Mouse (Mus musculus) intestine, embryonic 15.5 days (tissue): Measurements from ENCODE around the gene Mpdz. TPM values are rescaled to one million over a fixed set of nuclear protein-coding genes. Genes with fewer than 3 reads are reported as not detected.

Experiments
- ATAC-seq: fragments of 200-750 bp; cut with Nextera tagmentation; 2 replicates; pipeline ENCODE4 v1.8.0; 2017; ENCODE audit warnings: moderate TSS enrichment, moderate library complexity
- H3K27ac ChIP-seq: fragments of 300-500 bp; sonication (generic); 2 replicates; pipeline ENCODE4 v1.5.1; 2015; ENCODE audit warnings: mild to moderate bottlenecking, inconsistent platforms
- H3K27me3 ChIP-seq: fragments of 300-500 bp; sonication (generic); replicated peaks from 2 replicates; pipeline ENCODE4 v1.6.1; 2015; ENCODE audit warnings: inconsistent platforms
- H3K36me3 ChIP-seq: fragments of 300-500 bp; sonication (generic); 2 replicates; pipeline ENCODE4 v1.6.1; 2015; ENCODE audit warnings: inconsistent platforms
- H3K4me1 ChIP-seq: fragments of 300-500 bp; sonication (generic); replicated peaks from 2 replicates; pipeline ENCODE4 v1.6.1; 2015; ENCODE audit warnings: inconsistent platforms
- H3K4me2 ChIP-seq: fragments of 300-500 bp; sonication (generic); replicated peaks from 2 replicates; pipeline ENCODE4 v1.6.1; 2015; ENCODE audit warnings: mild to moderate bottlenecking, inconsistent platforms
- H3K4me3 ChIP-seq: fragments of 300-500 bp; sonication (generic); replicated peaks from 2 replicates; pipeline ENCODE4 v1.5.1; 2015; ENCODE audit warnings: inconsistent platforms
- H3K9ac ChIP-seq: fragments of 300-500 bp; sonication (generic); 2 replicates; pipeline ENCODE4 v1.6.1; 2015; ENCODE audit warnings: inconsistent platforms
- H3K9me3 ChIP-seq: fragments of 300-500 bp; sonication (generic); 2 replicates; pipeline ENCODE4 v1.6.1; 2016; ENCODE audit warnings: inconsistent platforms
- WGBS: fragments of 180-500 bp; shearing (Covaris S2); methylation state at CpG from one replicate; pipeline ENCODE4 v1.1.7; 2015; 5-methylcytosine and 5-hydroxymethylcytosine counted together
- polyA plus RNA-seq: library from polyadenylated mRNA; unstranded; fragments of >200 nt; fragmentation: Nextera tagmentation; extraction: Ambion mirVana; gene quantifications from 2 replicates; pipeline ENCODE4 v1.2.1, GENCODE M21; 2015

Gene Mpdz
- polyA plus RNA-seq, result 18.0 and 18.8 TPM in 2 replicates

GRCm38 (mm10) chr4:81442078-81442981 lies at the start of gene Mpdz:
TSS of gene Mpdz (minus strand) at chr4:81442815.
- peak within 1 kb of the TSS; percentile 85 for H3K9ac ChIP-seq
- H3K36me3 ChIP-seq, result no peaks in the 10 kb centered on the region
- H3K4me3 ChIP-seq, result peak within 1 kb of the TSS; percentile 74
- peak within 1 kb of the TSS; percentile 90 for H3K27ac ChIP-seq
- no peaks in the 10 kb centered on the region for H3K4me1 ChIP-seq
- WGBS, result under 1% methylated on average over 97 of the region's 97 CpGs
- H3K9me3 ChIP-seq, result no peaks in the 10 kb centered on the region
- H3K4me2 ChIP-seq, result peak within 1 kb of the TSS; percentile 82
- no peaks in the 10 kb centered on the region for H3K27me3 ChIP-seq
- peak; percentile 98 for ATAC-seq

DNA sequence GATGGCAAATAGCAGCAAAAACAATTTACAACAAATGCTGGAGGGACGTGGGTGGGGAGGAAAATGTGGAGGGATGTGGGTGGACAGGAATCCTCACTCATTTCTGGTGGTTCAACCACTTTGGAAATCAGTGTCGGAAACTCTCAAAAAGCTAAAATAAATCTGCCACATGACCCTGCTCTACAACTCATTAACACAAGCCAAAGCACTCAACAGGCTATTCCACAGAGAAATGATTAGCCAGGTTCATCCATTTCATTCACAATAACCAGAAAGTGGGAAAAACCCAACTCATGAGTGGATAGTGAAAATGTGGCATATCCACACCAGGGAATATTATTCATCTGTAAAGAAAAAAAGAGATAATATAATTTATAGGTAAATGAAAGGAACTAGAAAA lies 47.9 kb upstream of the Mpdz start:
- Histone ChIP-seq H3K4me1 (no peaks in the 10 kb centered on the region), H3K9me3 (no peaks in the 10 kb centered on the region), H3K36me3 (no peaks in the 10 kb centered on the region), H3K27me3 (no peaks in the 10 kb centered on the region), H3K4me2 (no peak overlapping the region), H3K9ac (no peak overlapping the region), H3K27ac (no peak overlapping the region), H3K4me3 (no peak overlapping the region)
- WGBS, result 85% methylated on average over 2 of the region's 2 CpGs
- ATAC-seq, result no peak

DNA sequence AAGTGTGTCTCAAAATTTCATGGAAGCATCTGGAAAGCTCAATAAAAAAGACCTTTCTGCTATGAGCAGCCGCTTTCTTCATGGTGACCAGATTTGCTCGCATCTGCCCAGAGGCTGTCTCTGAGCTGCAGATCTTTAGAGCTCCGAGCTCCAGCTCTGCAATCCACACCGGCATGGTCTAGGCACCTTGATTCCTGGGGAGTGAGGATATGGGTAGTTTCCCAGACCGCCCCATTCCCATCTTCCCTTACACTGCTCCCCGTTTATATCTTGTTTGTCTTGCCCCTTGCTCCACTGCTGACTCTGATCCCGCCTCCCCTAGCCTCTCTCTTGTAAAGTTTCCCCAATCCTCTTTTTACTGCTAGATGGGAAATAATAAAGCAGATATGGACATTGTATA lies 42.0 kb upstream of the Mpdz start:
- H3K4me2 ChIP-seq, result no peak overlapping the region
- H3K27ac ChIP-seq, result no peak overlapping the region
- no peak overlapping the region for H3K4me3 ChIP-seq
- no peak for ATAC-seq
- H3K9ac ChIP-seq, result no peak overlapping the region
- H3K36me3 ChIP-seq, result no peaks in the 10 kb centered on the region
- WGBS, result 69% methylated on average over 7 of the region's 7 CpGs
- no peaks in the 10 kb centered on the region for H3K27me3 ChIP-seq
- no peaks in the 10 kb centered on the region for H3K4me1 ChIP-seq
- no peaks in the 10 kb centered on the region for H3K9me3 ChIP-seq

- no peaks in the 10 kb centered on the region for H3K9me3 ChIP-seq
- no peak overlapping the region for H3K27ac ChIP-seq
- no peak overlapping the region for H3K4me3 ChIP-seq
- no peaks in the 10 kb centered on the region for H3K4me1 ChIP-seq
- H3K9ac ChIP-seq, result no peak overlapping the region
- no peaks in the 10 kb centered on the region for H3K36me3 ChIP-seq
- no peaks in the 10 kb centered on the region for H3K27me3 ChIP-seq
- no peak for ATAC-seq
- H3K4me2 ChIP-seq, result no peak overlapping the region
- WGBS, result 65% methylated on average over 18 of the region's 18 CpGs
Measured at GRCm38 (mm10) chr4:81483887-81484602, 41.4 kb upstream of the Mpdz start.

DNA sequence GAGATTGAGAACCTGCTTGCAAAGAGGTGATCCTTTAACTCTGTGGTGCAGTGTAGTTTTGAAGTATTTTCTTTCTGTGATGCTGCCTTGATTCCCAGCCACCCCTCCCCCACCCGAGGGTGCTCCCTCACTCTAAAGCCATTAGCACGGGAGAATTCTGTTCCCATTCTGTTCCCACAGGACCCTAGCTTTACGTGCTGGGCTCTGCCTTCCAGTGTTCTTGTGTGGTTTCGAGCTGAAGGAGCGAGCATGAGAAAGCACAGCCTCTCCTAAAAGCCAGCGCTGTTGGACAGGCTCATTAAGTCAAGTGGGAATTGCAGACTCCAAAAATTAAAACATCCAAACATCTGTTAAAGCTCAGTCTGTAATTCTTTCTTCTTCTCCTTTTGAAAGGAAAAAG lies 40.5 kb upstream of the Mpdz start:
- no peaks in the 10 kb centered on the region for H3K27me3 ChIP-seq
- no peak for ATAC-seq
- H3K9me3 ChIP-seq, result no peaks in the 10 kb centered on the region
- H3K9ac ChIP-seq, result no peak overlapping the region
- H3K4me2 ChIP-seq, result no peak overlapping the region
- no peaks in the 10 kb centered on the region for H3K4me1 ChIP-seq
- WGBS, result 20% methylated on average over 6 of the region's 6 CpGs
- H3K27ac ChIP-seq, result no peak overlapping the region
- no peaks in the 10 kb centered on the region for H3K36me3 ChIP-seq
- no peak overlapping the region for H3K4me3 ChIP-seq

GRCm38 (mm10) chr4:81466821-81467220 lies 24.2 kb upstream of the Mpdz start:
- WGBS, result 80% methylated on average over 4 of the region's 4 CpGs
- H3K27ac ChIP-seq, result no peak overlapping the region
- no peak overlapping the region for H3K4me2 ChIP-seq
- H3K36me3 ChIP-seq, result no peaks in the 10 kb centered on the region
- no peak overlapping the region for H3K4me3 ChIP-seq
- H3K4me1 ChIP-seq, result no peaks in the 10 kb centered on the region
- no peak overlapping the region for H3K9ac ChIP-seq
- ATAC-seq, result no peak
- H3K9me3 ChIP-seq, result no peaks in the 10 kb centered on the region
- no peaks in the 10 kb centered on the region for H3K27me3 ChIP-seq

DNA sequence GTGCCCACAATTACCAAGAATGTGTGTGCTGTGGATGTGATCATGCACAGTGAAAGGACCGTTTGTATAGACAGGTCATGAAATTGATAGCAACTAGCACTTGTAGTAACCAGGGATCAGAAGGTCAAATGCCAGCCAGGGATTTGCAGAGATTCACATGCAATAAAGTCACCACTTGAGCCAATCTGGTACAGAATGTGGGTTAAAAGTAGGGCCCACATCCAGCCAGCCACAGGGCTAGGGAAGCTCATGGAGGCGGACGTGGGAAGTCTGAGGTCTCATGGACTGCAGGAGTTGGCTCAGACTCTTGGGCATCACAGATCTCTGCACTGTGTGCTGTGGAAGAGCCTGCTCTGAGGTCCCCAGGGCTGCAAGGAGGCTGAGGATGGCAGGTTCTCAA lies 22.6 kb upstream of the Mpdz start:
- ATAC-seq, result no peak
- no peak overlapping the region for H3K4me2 ChIP-seq
- H3K4me3 ChIP-seq, result no peak overlapping the region
- 71% methylated on average over 3 of the region's 3 CpGs for WGBS
- H3K36me3 ChIP-seq, result no peaks in the 10 kb centered on the region
- no peaks in the 10 kb centered on the region for H3K9me3 ChIP-seq
- H3K27ac ChIP-seq, result no peak overlapping the region
- H3K27me3 ChIP-seq, result no peaks in the 10 kb centered on the region
- H3K9ac ChIP-seq, result no peak overlapping the region
- no peaks in the 10 kb centered on the region for H3K4me1 ChIP-seq

DNA sequence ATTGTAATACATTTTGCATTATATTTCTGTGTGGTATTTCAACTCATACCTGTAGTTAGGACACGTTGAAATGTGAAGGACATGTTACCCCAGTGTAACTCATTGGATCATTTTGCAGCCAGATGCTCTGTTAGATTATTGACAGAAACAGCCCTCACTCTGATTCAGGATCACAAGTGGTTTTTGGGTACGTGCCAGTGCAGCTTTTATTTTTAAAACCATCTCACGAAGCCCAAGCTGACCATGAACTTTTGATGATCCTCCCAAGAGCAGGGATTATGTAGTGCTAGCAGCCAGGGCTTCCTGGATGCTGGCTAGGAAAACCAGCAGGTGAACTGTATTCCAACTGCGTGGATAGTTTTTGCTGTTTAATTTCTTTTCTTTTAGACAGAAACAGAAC lies 19.6 kb upstream of the Mpdz start:
- no peaks in the 10 kb centered on the region for H3K27me3 ChIP-seq
- no peaks in the 10 kb centered on the region for H3K36me3 ChIP-seq
- WGBS, result 53% methylated on average over 4 of the region's 4 CpGs
- no peak overlapping the region for H3K27ac ChIP-seq
- H3K9ac ChIP-seq, result no peak overlapping the region
- no peak overlapping the region for H3K4me2 ChIP-seq
- H3K4me1 ChIP-seq, result no peaks in the 10 kb centered on the region
- H3K4me3 ChIP-seq, result no peak overlapping the region
- ATAC-seq, result no peak
- H3K9me3 ChIP-seq, result no peaks in the 10 kb centered on the region

DNA sequence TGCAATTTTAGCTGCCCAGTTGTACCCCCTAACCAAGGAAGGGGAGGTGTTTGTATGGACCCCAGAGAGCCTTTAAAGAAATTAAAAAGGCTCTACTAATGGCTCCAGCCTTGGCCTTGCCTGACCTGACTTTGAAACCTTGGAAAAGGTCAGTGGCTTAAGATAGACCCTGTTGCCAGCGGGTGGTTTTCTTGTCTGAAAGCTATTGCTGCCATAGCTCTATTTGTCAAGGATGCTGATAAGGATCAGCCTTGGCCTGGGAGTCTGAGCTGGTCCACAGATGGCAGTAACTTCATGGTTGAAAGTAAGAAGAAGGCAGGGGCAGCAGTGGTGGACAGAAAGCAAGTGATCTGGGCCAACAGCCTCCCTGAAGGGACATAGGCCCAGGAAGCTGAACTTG lies 16.3 kb upstream of the Mpdz start:
- no peak for ATAC-seq
- Histone ChIP-seq H3K27me3 (no peaks in the 10 kb centered on the region), H3K4me1 (no peaks in the 10 kb centered on the region), H3K4me2 (no peak overlapping the region), H3K9me3 (no peaks in the 10 kb centered on the region), H3K36me3 (no peaks in the 10 kb centered on the region), H3K4me3 (no peak overlapping the region), H3K9ac (no peak overlapping the region), H3K27ac (no peak overlapping the region)
- WGBS, result 72% methylated on average over 1 of the region's 1 CpGs

DNA sequence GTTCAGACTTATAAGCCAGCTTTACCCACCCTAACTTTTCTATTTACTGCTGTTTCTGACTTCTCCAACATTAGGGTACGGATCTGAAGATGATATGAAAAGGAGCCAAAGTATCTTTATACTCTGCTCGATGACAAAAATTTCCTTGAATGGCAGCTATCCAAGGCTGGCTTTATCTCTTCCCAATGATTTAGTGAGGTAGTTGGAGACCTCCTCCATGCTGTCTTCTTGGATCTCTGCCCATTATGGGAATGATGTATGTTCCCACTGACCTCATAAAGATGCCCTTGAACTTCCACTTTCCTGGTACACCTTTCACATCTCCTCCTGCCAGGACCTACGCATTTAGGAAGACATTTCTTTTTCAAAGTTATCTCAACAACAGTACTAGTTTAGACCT lies 11.2 kb upstream of the Mpdz start:
- no peaks in the 10 kb centered on the region for H3K27me3 ChIP-seq
- no peak overlapping the region for H3K27ac ChIP-seq
- no peaks in the 10 kb centered on the region for H3K36me3 ChIP-seq
- H3K9me3 ChIP-seq, result no peaks in the 10 kb centered on the region
- no peak for ATAC-seq
- H3K9ac ChIP-seq, result no peak overlapping the region
- H3K4me2 ChIP-seq, result no peak overlapping the region
- 75% methylated on average over 3 of the region's 3 CpGs for WGBS
- H3K4me3 ChIP-seq, result no peak overlapping the region
- no peaks in the 10 kb centered on the region for H3K4me1 ChIP-seq

DNA sequence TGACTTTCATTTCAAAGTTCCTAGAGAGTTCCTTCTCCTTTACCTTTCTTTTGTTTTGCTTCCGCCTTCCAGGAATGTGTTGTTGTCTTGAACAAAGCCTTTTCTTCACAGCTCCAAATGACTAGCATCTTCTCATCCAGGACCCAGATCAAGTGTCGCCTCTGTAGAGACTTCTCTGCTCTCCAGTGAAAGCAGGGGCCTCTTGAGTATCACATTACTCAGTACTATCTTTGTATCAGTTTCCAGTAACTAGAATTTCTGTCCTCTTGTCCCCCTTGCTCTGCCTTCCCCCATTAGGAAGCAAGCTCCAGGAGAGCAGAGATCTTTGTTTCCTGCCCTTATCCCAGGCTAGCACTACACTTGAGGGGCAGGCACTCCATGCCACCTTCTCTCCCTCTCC lies 9.6 kb upstream of the Mpdz start:
- H3K9me3 ChIP-seq, result no peaks in the 10 kb centered on the region
- 62% methylated on average over 2 of the region's 2 CpGs for WGBS
- ATAC-seq, result no peak
- no peak overlapping the region for H3K4me2 ChIP-seq
- no peaks in the 10 kb centered on the region for H3K27me3 ChIP-seq
- no peak overlapping the region for H3K9ac ChIP-seq
- no peak overlapping the region for H3K27ac ChIP-seq
- no peaks in the 10 kb centered on the region for H3K36me3 ChIP-seq
- no peak overlapping the region for H3K4me3 ChIP-seq
- no peaks in the 10 kb centered on the region for H3K4me1 ChIP-seq

- no peak overlapping the region for H3K27ac ChIP-seq
- H3K9ac ChIP-seq, result no peak overlapping the region
- H3K27me3 ChIP-seq, result no peaks in the 10 kb centered on the region
- H3K4me3 ChIP-seq, result no peak overlapping the region
- H3K36me3 ChIP-seq, result no peaks in the 10 kb centered on the region
- no peaks in the 10 kb centered on the region for H3K9me3 ChIP-seq
- no peak for ATAC-seq
- H3K4me1 ChIP-seq, result no peaks in the 10 kb centered on the region
- 80% methylated on average over 4 of the region's 4 CpGs for WGBS
- no peak overlapping the region for H3K4me2 ChIP-seq
Measured at GRCm38 (mm10) chr4:81449413-81449812, 6.8 kb upstream of the Mpdz start.

GRCm38 (mm10) chr4:81443566-81443965 lies 951 bp upstream of the Mpdz start:
- 89% methylated on average over 5 of the region's 5 CpGs for WGBS
- Histone ChIP-seq H3K9ac (no peak overlapping the region), H3K27ac (no peak overlapping the region), H3K4me1 (no peaks in the 10 kb centered on the region), H3K36me3 (no peaks in the 10 kb centered on the region), H3K4me3 (no peak overlapping the region), H3K4me2 (no peak overlapping the region), H3K27me3 (no peaks in the 10 kb centered on the region), H3K9me3 (no peaks in the 10 kb centered on the region)
- ATAC-seq, result no peak
